Mouse (Mus musculus): Measurements from ENCODE around the gene 1300017J02Rik. TPM values are rescaled to one million over a fixed set of nuclear protein-coding genes. Genes with fewer than 3 reads are reported as not detected.

1300017J02Rik gene
- polyA plus RNA-seq, 1 experiment from 2014 or later = 0.71 TPM

DNA sequence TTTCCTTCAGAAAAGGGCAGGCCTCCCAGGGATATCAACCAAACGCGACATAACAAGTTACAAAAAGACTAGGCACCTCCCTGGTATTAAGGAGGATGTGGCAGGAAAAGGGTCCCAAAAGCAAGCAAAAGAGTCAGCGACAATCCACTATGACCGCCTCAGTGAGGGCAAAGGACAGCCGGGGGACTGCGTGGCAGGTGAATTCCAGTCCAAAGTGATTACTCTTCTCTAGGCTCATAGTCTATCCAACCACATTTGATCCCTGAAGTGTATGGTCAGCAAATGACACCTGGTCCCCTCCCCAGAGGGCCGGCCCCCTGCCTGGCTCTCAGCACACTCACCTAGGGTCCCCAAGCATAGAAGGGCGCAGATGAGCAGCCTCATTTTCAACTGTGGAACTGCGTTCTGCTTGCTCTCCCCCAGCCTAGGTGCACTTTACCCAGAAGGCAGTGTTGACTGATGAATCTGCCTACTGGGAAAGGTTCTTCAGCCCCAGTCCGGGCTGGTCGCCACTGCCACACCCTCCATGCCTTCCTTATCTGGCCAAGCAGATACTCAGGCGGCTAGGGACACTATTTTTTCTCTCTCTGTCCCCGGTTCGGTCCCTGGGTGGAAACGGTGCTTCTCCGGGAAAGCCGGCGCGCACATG lies 16.9 kb downstream of the 1300017J02Rik start:
- ATAC-seq (ENCODE audit: low read depth) (no peak), DNase-seq (ENCODE audit: low spot score) (no peak)
- Histone ChIP-seq H3K9ac (ENCODE audit: low read depth, low read length) (no peak overlapping the region), H3K4me2 (ENCODE audit: low read depth, low read length) (no peak overlapping the region), H3K27me3 (replicated peaks; ENCODE audit: control insufficient read depth, insufficient read depth, low read length) (no peaks in the 10 kb centered on the region), H3K36me3 (ENCODE audit: control insufficient read depth, insufficient read depth, low read length) (no peaks in the 10 kb centered on the region), H3K9me3 (ENCODE audit: control insufficient read depth, low read length) (no peaks in the 10 kb centered on the region), H3K27ac (replicated peaks; ENCODE audit: low read depth, low read length) (no peak overlapping the region), H3K4me3 (ENCODE audit: low read depth, low read length) (no peak overlapping the region), H3K4me1 (ENCODE audit: control insufficient read depth, insufficient read depth, low read length) (no peaks in the 10 kb centered on the region)
- 87% methylated on average over 19 of the region's 19 CpGs for WGBS

DNA sequence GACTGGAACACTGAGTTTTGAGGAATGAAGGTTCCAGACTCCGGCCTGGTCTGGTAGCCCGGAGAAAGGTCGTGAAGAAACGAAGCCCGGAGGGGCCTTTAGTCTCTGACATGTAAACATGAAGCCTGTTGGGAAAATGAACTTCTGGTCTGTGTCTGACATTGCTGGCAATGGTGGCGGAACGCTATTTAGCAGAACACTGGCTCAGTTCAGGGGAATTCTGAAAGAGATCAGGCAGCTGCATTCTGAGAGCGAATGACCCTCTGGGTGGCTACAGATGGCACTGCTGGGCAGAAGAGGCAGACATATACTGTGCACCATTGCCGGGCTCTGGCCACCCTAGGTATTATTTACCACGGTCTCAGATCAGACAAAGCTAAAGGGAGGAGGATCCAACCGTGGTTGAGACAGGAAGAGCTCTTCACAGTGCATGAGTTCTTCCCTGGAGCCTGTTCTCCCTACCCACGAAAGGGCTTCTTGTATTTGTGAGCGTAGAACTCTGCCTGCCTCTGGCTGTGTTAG lies 17.9 kb downstream of the 1300017J02Rik start:
- no peak for DNase-seq (ENCODE audit: low spot score)
- Histone ChIP-seq H3K9ac (ENCODE audit: low read depth, low read length) (no peak overlapping the region), H3K36me3 (ENCODE audit: control insufficient read depth, insufficient read depth, low read length) (no peaks in the 10 kb centered on the region), H3K27me3 (replicated peaks; ENCODE audit: control insufficient read depth, insufficient read depth, low read length) (no peaks in the 10 kb centered on the region), H3K27ac (replicated peaks; ENCODE audit: low read depth, low read length) (0 out of 2 replicates have a peak overlapping the region, but pooled peaks have one; percentile 1), H3K9me3 (ENCODE audit: control insufficient read depth, low read length) (no peaks in the 10 kb centered on the region), H3K4me2 (ENCODE audit: low read depth, low read length) (no peak overlapping the region), H3K4me1 (ENCODE audit: control insufficient read depth, insufficient read depth, low read length) (no peaks in the 10 kb centered on the region), H3K4me3 (ENCODE audit: low read depth, low read length) (no peak overlapping the region)
- 61% methylated on average over 13 of the region's 13 CpGs for WGBS
- ATAC-seq (ENCODE audit: low read depth) = no peak

DNA sequence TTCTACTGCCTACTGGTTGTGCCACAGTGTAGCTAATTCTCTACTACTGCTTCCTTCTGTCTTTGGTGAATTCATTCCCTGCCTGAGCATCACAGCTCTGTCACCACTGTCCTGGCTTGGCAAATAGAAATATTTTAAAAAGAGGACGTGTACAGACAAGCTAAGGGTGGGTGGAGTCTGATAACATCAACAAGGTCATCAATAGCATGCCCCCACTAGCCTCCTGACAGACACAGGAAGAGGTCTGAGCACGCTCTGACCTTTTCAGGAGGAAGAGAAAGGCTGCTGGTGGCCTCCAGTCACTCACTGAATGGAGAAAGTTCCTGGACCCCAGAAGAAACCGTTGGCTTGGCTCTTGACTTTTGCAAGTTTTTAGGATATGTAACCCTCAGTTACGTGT lies 18.5 kb downstream of the 1300017J02Rik start:
- Histone ChIP-seq H3K9ac (ENCODE audit: low read depth, low read length) (no peak overlapping the region), H3K27me3 (replicated peaks; ENCODE audit: control insufficient read depth, insufficient read depth, low read length) (no peaks in the 10 kb centered on the region), H3K4me3 (ENCODE audit: low read depth, low read length) (no peak overlapping the region), H3K4me2 (ENCODE audit: low read depth, low read length) (no peak overlapping the region), H3K27ac (replicated peaks; ENCODE audit: low read depth, low read length) (no peak overlapping the region), H3K4me1 (ENCODE audit: control insufficient read depth, insufficient read depth, low read length) (no peaks in the 10 kb centered on the region), H3K36me3 (ENCODE audit: control insufficient read depth, insufficient read depth, low read length) (no peaks in the 10 kb centered on the region), H3K9me3 (ENCODE audit: control insufficient read depth, low read length) (no peaks in the 10 kb centered on the region)
- DNase-seq (ENCODE audit: low spot score) (no peak), ATAC-seq (ENCODE audit: low read depth) (no peak)
- 40% methylated on average over 4 of the region's 4 CpGs for WGBS

DNA sequence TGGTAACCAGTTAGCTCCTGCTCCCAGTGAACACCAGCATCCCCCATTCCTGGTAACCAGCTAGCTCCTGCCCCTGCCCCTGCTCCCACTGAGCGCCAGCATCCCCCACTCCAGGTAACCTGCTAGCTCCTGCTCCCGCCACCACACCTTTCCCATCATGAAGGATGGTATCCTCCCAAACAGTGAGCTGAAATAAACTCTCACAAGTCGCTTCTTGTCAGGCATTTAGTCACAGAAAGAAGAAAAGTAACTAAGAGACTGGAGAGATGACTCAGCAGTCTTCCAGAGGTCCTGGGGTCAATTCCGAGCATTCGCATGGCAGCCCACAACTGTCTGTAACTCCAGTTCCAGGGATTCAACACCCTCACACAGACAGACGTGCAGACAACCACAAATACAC lies 28.0 kb downstream of the 1300017J02Rik start:
- Histone ChIP-seq H3K9ac (ENCODE audit: low read depth, low read length) (no peak overlapping the region), H3K4me2 (ENCODE audit: low read depth, low read length) (no peak overlapping the region), H3K9me3 (ENCODE audit: control insufficient read depth, low read length) (no peaks in the 10 kb centered on the region), H3K27me3 (replicated peaks; ENCODE audit: control insufficient read depth, insufficient read depth, low read length) (no peaks in the 10 kb centered on the region), H3K36me3 (ENCODE audit: control insufficient read depth, insufficient read depth, low read length) (no peaks in the 10 kb centered on the region), H3K27ac (replicated peaks; ENCODE audit: low read depth, low read length) (no peak overlapping the region), H3K4me1 (ENCODE audit: control insufficient read depth, insufficient read depth, low read length) (no peaks in the 10 kb centered on the region), H3K4me3 (ENCODE audit: low read depth, low read length) (no peak overlapping the region)
- ATAC-seq (ENCODE audit: low read depth) (no peak), DNase-seq (ENCODE audit: low spot score) (no peak)
- WGBS = 75% methylated on average over 6 of the region's 6 CpGs

DNA sequence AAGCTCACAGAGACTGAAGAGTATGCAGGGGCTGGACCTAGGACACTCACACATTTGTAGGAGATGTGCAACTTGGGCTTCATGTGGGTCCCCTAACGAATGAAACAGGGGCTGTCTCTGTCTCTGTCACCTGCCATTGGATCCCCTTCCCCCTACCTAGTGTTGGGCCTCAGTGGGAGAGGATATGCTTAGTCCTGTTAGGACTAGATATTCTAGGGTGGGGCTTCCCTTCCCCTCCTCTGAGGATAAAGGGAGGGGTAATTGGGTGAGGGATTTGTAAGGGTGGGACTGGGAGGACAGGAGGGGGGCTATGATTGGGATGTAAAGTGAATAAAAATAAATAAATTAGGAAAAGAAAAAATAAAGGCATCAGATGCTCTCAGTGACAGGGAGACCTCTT lies 29.2 kb downstream of the 1300017J02Rik start:
- H3K4me1 ChIP-seq (ENCODE audit: control insufficient read depth, insufficient read depth, low read length) = no peaks in the 10 kb centered on the region
- ATAC-seq (ENCODE audit: low read depth) (no peak), DNase-seq (ENCODE audit: low spot score) (no peak)
- H3K9me3 ChIP-seq (ENCODE audit: control insufficient read depth, low read length) = no peaks in the 10 kb centered on the region
- H3K4me2 ChIP-seq (ENCODE audit: low read depth, low read length) = no peak overlapping the region
- H3K27me3 ChIP-seq (replicated peaks; ENCODE audit: control insufficient read depth, insufficient read depth, low read length) = no peaks in the 10 kb centered on the region
- WGBS = 68% methylated on average over 1 of the region's 1 CpGs
- H3K27ac ChIP-seq (replicated peaks; ENCODE audit: low read depth, low read length) = no peak overlapping the region
- H3K9ac ChIP-seq (ENCODE audit: low read depth, low read length) = no peak overlapping the region
- H3K36me3 ChIP-seq (ENCODE audit: control insufficient read depth, insufficient read depth, low read length) = no peaks in the 10 kb centered on the region
- H3K4me3 ChIP-seq (ENCODE audit: low read depth, low read length) = no peak overlapping the region

DNA sequence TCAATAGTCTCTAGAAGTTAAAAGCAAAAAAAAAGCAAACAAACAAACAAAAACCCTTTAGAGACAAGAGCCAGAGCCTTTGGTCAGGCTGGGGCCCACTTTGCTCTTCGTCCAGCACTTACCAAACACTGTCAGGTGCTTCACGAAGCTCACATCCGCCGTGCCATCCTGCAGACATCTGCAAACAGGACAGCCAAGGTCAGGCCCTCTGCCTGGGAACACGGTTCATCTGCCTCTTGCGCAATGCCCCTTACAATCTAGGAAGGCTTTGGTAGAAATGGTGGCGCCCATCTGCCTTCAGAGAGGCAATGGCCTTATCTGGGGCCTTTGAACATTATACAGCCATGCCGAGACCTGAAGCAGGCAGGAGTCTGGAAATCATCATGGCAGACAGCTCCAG lies 30.1 kb downstream of the 1300017J02Rik start:
- no peaks in the 10 kb centered on the region for H3K9me3 ChIP-seq (ENCODE audit: control insufficient read depth, low read length)
- no peaks in the 10 kb centered on the region for H3K36me3 ChIP-seq (ENCODE audit: control insufficient read depth, insufficient read depth, low read length)
- no peaks in the 10 kb centered on the region for H3K4me1 ChIP-seq (ENCODE audit: control insufficient read depth, insufficient read depth, low read length)
- no peak for DNase-seq (ENCODE audit: low spot score)
- no peak overlapping the region for H3K27ac ChIP-seq (replicated peaks; ENCODE audit: low read depth, low read length)
- no peak overlapping the region for H3K4me3 ChIP-seq (ENCODE audit: low read depth, low read length)
- no peak overlapping the region for H3K4me2 ChIP-seq (ENCODE audit: low read depth, low read length)
- H3K27me3 ChIP-seq (replicated peaks; ENCODE audit: control insufficient read depth, insufficient read depth, low read length) = no peaks in the 10 kb centered on the region
- ATAC-seq (ENCODE audit: low read depth) = no peak
- no peak overlapping the region for H3K9ac ChIP-seq (ENCODE audit: low read depth, low read length)
- 90% methylated on average over 8 of the region's 8 CpGs for WGBS

DNA sequence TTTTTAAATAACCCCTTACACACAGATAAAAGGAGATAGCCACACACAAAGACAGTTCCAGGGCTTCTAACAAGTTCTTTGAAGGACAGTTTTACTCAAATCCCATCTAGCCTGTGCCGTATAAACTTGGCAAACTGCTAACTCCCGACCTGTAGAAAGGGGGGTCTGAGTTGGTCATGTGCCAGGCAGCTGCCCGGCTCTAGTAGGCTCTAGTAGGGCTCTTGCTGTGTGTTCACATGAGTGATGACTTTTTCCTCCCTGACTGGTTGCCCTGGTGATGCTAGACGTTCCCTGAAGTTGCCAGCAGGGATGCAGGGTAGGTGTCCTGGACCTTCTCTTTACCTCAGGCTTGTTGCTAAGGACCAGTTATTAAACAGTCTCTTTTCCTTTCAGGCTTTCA lies 33.8 kb downstream of the 1300017J02Rik start:
- ATAC-seq (ENCODE audit: low read depth) (no peak), DNase-seq (ENCODE audit: low spot score) (peak; percentile 10)
- no peak overlapping the region for H3K4me3 ChIP-seq (ENCODE audit: low read depth, low read length)
- H3K27ac ChIP-seq (replicated peaks; ENCODE audit: low read depth, low read length) = no peak overlapping the region
- H3K4me2 ChIP-seq (ENCODE audit: low read depth, low read length) = no peak overlapping the region
- H3K9ac ChIP-seq (ENCODE audit: low read depth, low read length) = no peak overlapping the region
- H3K36me3 ChIP-seq (ENCODE audit: control insufficient read depth, insufficient read depth, low read length) = no peaks in the 10 kb centered on the region
- no peaks in the 10 kb centered on the region for H3K9me3 ChIP-seq (ENCODE audit: control insufficient read depth, low read length)
- H3K4me1 ChIP-seq (ENCODE audit: control insufficient read depth, insufficient read depth, low read length) = no peaks in the 10 kb centered on the region
- no peaks in the 10 kb centered on the region for H3K27me3 ChIP-seq (replicated peaks; ENCODE audit: control insufficient read depth, insufficient read depth, low read length)
- 38% methylated on average over 4 of the region's 4 CpGs for WGBS

DNA sequence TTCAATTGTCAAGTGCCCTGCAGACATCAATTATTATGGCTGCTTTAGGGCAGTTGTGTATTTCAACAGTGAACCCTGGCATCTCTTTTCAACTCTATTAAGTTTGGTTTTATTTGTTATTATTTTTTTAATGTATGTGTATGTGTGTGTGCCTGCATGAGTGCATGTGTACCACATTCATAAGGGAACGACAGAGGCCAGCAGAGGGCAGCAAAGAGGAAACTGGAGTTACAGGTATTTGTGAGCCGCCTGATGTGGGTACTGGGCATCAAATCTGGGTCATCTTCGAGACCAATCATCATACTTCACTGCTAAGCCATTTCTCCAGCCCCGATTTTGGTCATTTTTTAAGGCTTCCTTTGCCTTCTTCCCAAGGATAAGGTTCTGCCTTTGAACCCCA lies 39.1 kb downstream of the 1300017J02Rik start:
- no peaks in the 10 kb centered on the region for H3K27me3 ChIP-seq (replicated peaks; ENCODE audit: control insufficient read depth, insufficient read depth, low read length)
- ATAC-seq (ENCODE audit: low read depth) (no peak), DNase-seq (ENCODE audit: low spot score) (no peak)
- H3K4me1 ChIP-seq (ENCODE audit: control insufficient read depth, insufficient read depth, low read length) = no peaks in the 10 kb centered on the region
- H3K4me3 ChIP-seq (ENCODE audit: low read depth, low read length) = no peak overlapping the region
- WGBS = 86% methylated on average over 4 of the region's 4 CpGs
- no peaks in the 10 kb centered on the region for H3K9me3 ChIP-seq (ENCODE audit: control insufficient read depth, low read length)
- no peak overlapping the region for H3K9ac ChIP-seq (ENCODE audit: low read depth, low read length)
- no peak overlapping the region for H3K4me2 ChIP-seq (ENCODE audit: low read depth, low read length)
- no peaks in the 10 kb centered on the region for H3K36me3 ChIP-seq (ENCODE audit: control insufficient read depth, insufficient read depth, low read length)
- H3K27ac ChIP-seq (replicated peaks; ENCODE audit: low read depth, low read length) = no peak overlapping the region

DNA sequence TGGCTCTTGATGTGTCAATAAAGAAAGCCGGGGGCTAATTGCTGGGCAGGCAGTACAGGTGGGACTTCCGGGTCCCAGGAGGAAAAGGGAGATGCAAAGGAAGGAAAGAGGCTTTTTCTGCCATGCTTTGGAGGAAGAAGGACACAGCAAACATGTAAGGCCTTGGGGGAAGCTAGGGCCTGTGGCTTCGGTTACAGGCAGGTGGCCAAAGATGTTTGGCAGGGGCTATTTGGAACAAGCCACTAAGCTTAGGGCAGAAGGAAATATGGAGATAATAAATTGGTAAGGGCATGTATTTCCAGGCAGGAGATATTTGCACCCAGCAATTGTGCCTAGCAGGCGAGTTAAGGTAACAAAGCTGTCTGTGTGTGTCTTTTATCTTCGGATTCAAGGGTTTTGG lies 52.0 kb downstream of the 1300017J02Rik start:
- Histone ChIP-seq H3K4me1 (ENCODE audit: control insufficient read depth, insufficient read depth, low read length) (no peaks in the 10 kb centered on the region), H3K4me2 (ENCODE audit: low read depth, low read length) (no peak overlapping the region), H3K9me3 (ENCODE audit: control insufficient read depth, low read length) (no peaks in the 10 kb centered on the region), H3K9ac (ENCODE audit: low read depth, low read length) (no peak overlapping the region), H3K27ac (replicated peaks; ENCODE audit: low read depth, low read length) (no peak overlapping the region), H3K27me3 (replicated peaks; ENCODE audit: control insufficient read depth, insufficient read depth, low read length) (no peaks in the 10 kb centered on the region), H3K36me3 (ENCODE audit: control insufficient read depth, insufficient read depth, low read length) (no peaks in the 10 kb centered on the region), H3K4me3 (ENCODE audit: low read depth, low read length) (no peak overlapping the region)
- WGBS = 81% methylated on average over 5 of the region's 5 CpGs
- ATAC-seq (ENCODE audit: low read depth) (no peak), DNase-seq (ENCODE audit: low spot score) (no peak)
